Mouse (Mus musculus) olfactory bulb, adult 2 months (tissue): ENCODE measurements around the gene Supv3l1.

Experiments
- CTCF ChIP-seq: fragments of 200-500 bp; IDR thresholded peaks from 2 replicates; pipeline ENCODE4 v1.5.1; 2012; ENCODE audit warnings: low read depth, mild to moderate bottlenecking, low read length, moderate library complexity; ENCODE audit not compliant: insufficient read depth
- POLR2A ChIP-seq: fragments of 200-500 bp; IDR thresholded peaks from 2 replicates; pipeline ENCODE4 v1.6.1; 2012; ENCODE audit warnings: mild to moderate bottlenecking, low read depth, low read length, moderate library complexity; ENCODE audit not compliant: insufficient read depth

GRCm38 (mm10) chr10:62411431-62412410 lies 37.8 kb downstream of the Supv3l1 start:
- no peak for TF ChIP-seq CTCF
- TF ChIP-seq POLR2A = no peak
